Mouse (Mus musculus) liver, embryonic 14.5 days (tissue): ENCODE measurements around the gene Pou2f1. TPM values are rescaled to one million over a fixed set of nuclear protein-coding genes. Genes with fewer than 3 reads are reported as not detected.

Experiments
- ATAC-seq: fragments of 200-750 bp; cut with Nextera tagmentation; 2 replicates; pipeline ENCODE4 v1.8.0; 2017; ENCODE audit warnings: moderate number of reproducible peaks, mild to moderate bottlenecking, moderate library complexity; ENCODE audit not compliant: insufficient read depth
- DNase-seq, 3 experiments: peaks; one replicate each; pipeline ENCODE4 v3.0.0-alpha.2; 2012 to 2013; ENCODE audit warnings: low read depth in 3 of 3, low spot score in 3 of 3
- H3K27ac ChIP-seq: fragments of 300-500 bp; sonication (generic); 2 replicates; pipeline ENCODE4 v1.5.1; 2014; ENCODE audit warnings: moderate library complexity, mild to moderate bottlenecking, control low read depth, inconsistent platforms
- H3K27me3 ChIP-seq: fragments of 300-500 bp; sonication (generic); 2 replicates; pipeline ENCODE4 v1.6.1; 2014; ENCODE audit warnings: mild to moderate bottlenecking, low read length, moderate library complexity; ENCODE audit not compliant: control insufficient read depth, insufficient read depth
- H3K36me3 ChIP-seq: fragments of 300-500 bp; sonication (generic); replicated peaks from 2 replicates; pipeline ENCODE4 v1.6.1; 2014; ENCODE audit warnings: low read depth; ENCODE audit not compliant: control insufficient read depth, insufficient read depth
- H3K4me1 ChIP-seq, 2 experiments: fragments of 200-500 bp in 1 of 2; fragments of 300-500 bp in 1 of 2; sonication (generic) in 1 of 2; replicated peaks; 2 replicates each; pipeline ENCODE4 v1.6.1; 2012 to 2014; ENCODE audit warnings: antibody characterized with exemption in 1 of 2, inconsistent platforms in 1 of 2, low read length in 1 of 2; ENCODE audit not compliant: control insufficient read depth in 2 of 2, insufficient read depth in 2 of 2
- H3K4me2 ChIP-seq: fragments of 300-500 bp; sonication (generic); 2 replicates; pipeline ENCODE4 v1.6.1; 2014; ENCODE audit warnings: low read depth, mild to moderate bottlenecking, control low read depth, moderate library complexity
- H3K4me3 ChIP-seq, 2 experiments: fragments of 200-500 bp in 1 of 2; fragments of 300-500 bp in 1 of 2; sonication (generic) in 1 of 2; 2 replicates each; pipeline ENCODE4 v1.5.1; 2012 to 2014; ENCODE audit warnings: low read depth in 2 of 2, low read length in 2 of 2, mild to moderate bottlenecking in 2 of 2, control low read depth in 1 of 2, inconsistent platforms in 1 of 2, moderate library complexity in 1 of 2; ENCODE audit not compliant: insufficient read depth in 1 of 2
- H3K9ac ChIP-seq: fragments of 300-500 bp; sonication (generic); replicated peaks from 2 replicates; pipeline ENCODE4 v1.6.1; 2014; ENCODE audit warnings: mild to moderate bottlenecking, control low read depth, moderate library complexity
- H3K9me3 ChIP-seq: fragments of 300-500 bp; sonication (generic); 2 replicates; pipeline ENCODE4 v1.6.1; 2016; ENCODE audit warnings: low read length, mixed read lengths; ENCODE audit not compliant: control insufficient read depth
- CTCF ChIP-seq: IDR thresholded peaks from 2 replicates; pipeline ENCODE4 v1.5.1; 2016; ENCODE audit warnings: antibody characterized with exemption, low read depth, control low read depth
- EP300 ChIP-seq: IDR thresholded peaks from 2 replicates; pipeline ENCODE4 v1.6.1; 2016; ENCODE audit warnings: antibody characterized with exemption, low read depth
- WGBS: fragments of 180-500 bp; shearing (Covaris S2); extraction: QIAGEN DNeasy Blood & Tissue Kit; methylation state at CpG from one replicate; pipeline ENCODE4 v1.1.7; 2014; ENCODE audit not compliant: insufficient replicate concordance; 5-methylcytosine and 5-hydroxymethylcytosine counted together
- polyA plus RNA-seq, 2 experiments: library from polyadenylated mRNA; depleted of rRNA in 1 of 2; stranded (reverse) in 1 of 2; unstranded in 1 of 2; fragments of >200 nt; fragmentation: Nextera tagmentation in 1 of 2; extraction: Ambion mirVana in 1 of 2; gene quantifications; 2 replicates each; pipeline versions ENCODE4 v1.2.1 to v1.2.3; 2012 to 2014

Pou2f1 gene
- polyA plus RNA-seq, 2 experiments: 1.9 to 3.9 TPM

DNA sequence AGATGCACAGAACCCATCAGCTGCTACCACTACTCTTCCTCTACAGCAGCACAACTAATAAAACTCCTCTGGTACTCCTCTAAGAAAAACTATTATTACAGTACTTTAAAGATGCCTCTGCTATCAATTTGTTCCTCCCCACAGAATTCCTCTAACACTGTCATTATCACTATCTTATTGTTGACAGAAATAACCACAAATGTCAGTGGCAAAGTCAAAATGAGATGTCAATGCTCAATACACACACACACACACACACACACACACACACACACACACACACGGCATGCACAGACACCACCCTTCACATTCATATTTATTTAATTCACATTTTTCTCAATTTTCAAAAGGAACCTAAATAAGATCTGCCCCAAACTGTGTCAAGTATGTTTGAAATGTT, 8.2 kb downstream of the Pou2f1 start:
- H3K9me3 ChIP-seq: no peaks in the 10 kb centered on the region
- DNase-seq (no peak), ATAC-seq (peak; percentile 37; the same call in 1 of the 2 replicates)
- H3K27ac ChIP-seq: no peak overlapping the region
- H3K4me3 ChIP-seq: no peak overlapping the region
- no peak overlapping the region for H3K9ac ChIP-seq
- WGBS: 33% methylated on average over 1 of the region's 1 CpGs
- peaks cover 13 to 19% of the 10 kb centered on the region in 2 experiments for H3K4me1 ChIP-seq
- TF ChIP-seq EP300 (0 out of 2 replicates have a peak, but pooled peaks have one; percentile 18), CTCF (no peak)
- H3K27me3 ChIP-seq: no peaks in the 10 kb centered on the region
- no peak overlapping the region for H3K4me2 ChIP-seq
- H3K36me3 ChIP-seq: no peaks in the 10 kb centered on the region

- H3K9me3 ChIP-seq: no peaks in the 10 kb centered on the region
- no peak overlapping the region for H3K4me2 ChIP-seq
- no peaks in the 10 kb centered on the region for H3K27me3 ChIP-seq
- no peak for DNase-seq
- no peaks in the 10 kb centered on the region for H3K36me3 ChIP-seq
- 69% methylated on average over 6 of the region's 6 CpGs for WGBS
- H3K27ac ChIP-seq: no peak overlapping the region
- no peak for TF ChIP-seq CTCF
- no peak for TF ChIP-seq EP300
- no peak overlapping the region for H3K9ac ChIP-seq
- H3K4me1 ChIP-seq: peaks cover 13 to 19% of the 10 kb centered on the region in 2 experiments
- no peak for ATAC-seq
- H3K4me3 ChIP-seq: no peak overlapping the region
These were observed 9.0 kb downstream of the Pou2f1 start for GRCm38 (mm10) chr1:165993270-165994156.

DNA sequence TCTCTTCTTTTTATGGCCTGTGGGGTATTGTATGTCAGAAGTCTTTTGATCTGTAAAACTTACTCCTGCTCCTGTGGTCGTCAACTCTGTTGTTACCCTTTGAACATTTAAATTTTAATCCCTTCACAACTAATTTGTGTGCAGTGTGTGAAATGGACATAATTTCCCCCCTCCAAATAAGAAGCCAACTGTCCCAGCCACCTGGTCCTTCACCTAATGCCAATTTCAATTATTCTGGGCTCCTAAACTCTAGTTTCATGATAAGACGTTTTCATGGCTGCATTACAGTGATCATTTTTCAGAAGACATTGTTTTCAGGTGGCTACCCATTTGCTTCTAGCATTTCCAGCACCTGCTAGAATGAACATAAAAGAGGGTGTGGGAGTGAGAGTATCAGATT, 13.9 kb downstream of the Pou2f1 start:
- no peak for DNase-seq
- TF ChIP-seq EP300 (no peak), CTCF (no peak)

GRCm38 (mm10) chr1:165988072-165988471, 14.4 kb downstream of the Pou2f1 start:
- WGBS: 66% methylated on average over 2 of the region's 2 CpGs
- H3K27ac ChIP-seq: no peak overlapping the region
- H3K4me1 ChIP-seq: peaks cover 22 to 26% of the 10 kb centered on the region in 2 experiments
- H3K36me3 ChIP-seq: no peaks in the 10 kb centered on the region
- no peak overlapping the region for H3K4me3 ChIP-seq
- no peaks in the 10 kb centered on the region for H3K27me3 ChIP-seq
- ATAC-seq (no peak), DNase-seq (no peak)
- H3K9ac ChIP-seq: no peak overlapping the region
- no peak overlapping the region for H3K4me2 ChIP-seq
- no peaks in the 10 kb centered on the region for H3K9me3 ChIP-seq
- no peak for TF ChIP-seq EP300
- no peak for TF ChIP-seq CTCF

More for the DNA sequence above, 13.9 kb downstream of the Pou2f1 start:
- 67% methylated on average over 2 of the region's 2 CpGs for WGBS
- no peak overlapping the region for H3K4me2 ChIP-seq
- H3K27ac ChIP-seq: no peak overlapping the region
- H3K36me3 ChIP-seq: no peaks in the 10 kb centered on the region
- H3K27me3 ChIP-seq: no peaks in the 10 kb centered on the region
- H3K4me1 ChIP-seq: peaks cover 25 to 28% of the 10 kb centered on the region in 2 experiments
- H3K9me3 ChIP-seq: no peaks in the 10 kb centered on the region
- ATAC-seq: no peak
- H3K9ac ChIP-seq: no peak overlapping the region
- H3K4me3 ChIP-seq: no peak overlapping the region

GRCm38 (mm10) chr1:165985743-165986360, 16.6 kb downstream of the Pou2f1 start:
- H3K27ac ChIP-seq: peak overlapping the region; percentile 45
- peak overlapping the region; percentile 24 for H3K9ac ChIP-seq
- H3K36me3 ChIP-seq: no peaks in the 10 kb centered on the region
- peak overlapping the region; percentile 53 for H3K4me2 ChIP-seq
- ATAC-seq (peak; percentile 81), DNase-seq (peak in 1 of 3 experiments; percentile 49)
- TF ChIP-seq CTCF (no peak), EP300 (peak; percentile 33; the same call in 1 of the 2 replicates)
- peaks cover 21 to 25% of the 10 kb centered on the region in 2 experiments for H3K4me1 ChIP-seq
- WGBS: 14% methylated on average over 3 of the region's 3 CpGs
- no peak overlapping the region for H3K4me3 ChIP-seq
- no peaks in the 10 kb centered on the region for H3K9me3 ChIP-seq
- no peaks in the 10 kb centered on the region for H3K27me3 ChIP-seq
